Mouse (Mus musculus) intestine, embryonic 16.5 days (tissue): Measurements from ENCODE around the gene Lta. TPM values are rescaled to one million over a fixed set of nuclear protein-coding genes. Genes with fewer than 3 reads are reported as not detected.

Experiments used
- ATAC-seq: fragments of 200-750 bp; cut with Nextera tagmentation; 2 replicates; pipeline ENCODE4 v1.8.0; 2017; ENCODE audit warnings: moderate TSS enrichment, moderate library complexity
- H3K27ac ChIP-seq: fragments of 300-500 bp; sonication (generic); 2 replicates; pipeline ENCODE4 v1.5.1; 2014; ENCODE audit warnings: mild to moderate bottlenecking, low read length
- H3K27me3 ChIP-seq: fragments of 300-500 bp; sonication (generic); replicated peaks from 2 replicates; pipeline ENCODE4 v1.6.1; 2014; ENCODE audit warnings: low read length, control low read depth, mixed read lengths; ENCODE audit not compliant: control insufficient read depth, insufficient read depth
- H3K36me3 ChIP-seq: fragments of 300-500 bp; sonication (generic); 2 replicates; pipeline ENCODE4 v1.6.1; 2014; ENCODE audit warnings: low read length, control low read depth; ENCODE audit not compliant: control insufficient read depth, insufficient read depth
- H3K4me1 ChIP-seq: fragments of 300-500 bp; sonication (generic); 2 replicates; pipeline ENCODE4 v1.6.1; 2014; ENCODE audit warnings: low read length, control low read depth, mixed read lengths; ENCODE audit not compliant: control insufficient read depth, insufficient read depth
- H3K4me2 ChIP-seq: fragments of 300-500 bp; sonication (generic); 2 replicates; pipeline ENCODE4 v1.6.1; 2014; ENCODE audit warnings: low read depth, low read length, control low read depth
- H3K4me3 ChIP-seq: fragments of 300-500 bp; sonication (generic); 2 replicates; pipeline ENCODE4 v1.5.1; 2014; ENCODE audit warnings: mild to moderate bottlenecking, low read length
- H3K9ac ChIP-seq: fragments of 300-500 bp; sonication (generic); 2 replicates; pipeline ENCODE4 v1.6.1; 2014; ENCODE audit warnings: low read depth, low read length
- H3K9me3 ChIP-seq: fragments of 300-500 bp; sonication (generic); 2 replicates; pipeline ENCODE4 v1.6.1; 2016; ENCODE audit warnings: low read length, control low read depth; ENCODE audit not compliant: control insufficient read depth
- WGBS: fragments of 180-500 bp; shearing (Covaris S2); extraction: QIAGEN DNeasy Blood & Tissue Kit; methylation state at CpG from one replicate; pipeline ENCODE4 v1.1.7; 2014; 5-methylcytosine and 5-hydroxymethylcytosine counted together
- polyA plus RNA-seq: library from polyadenylated mRNA; unstranded; fragments of >200 nt; fragmentation: Nextera tagmentation; extraction: Ambion mirVana; gene quantifications from 2 replicates; pipeline ENCODE4 v1.2.1, GENCODE M21; 2015

Lta gene
- polyA plus RNA-seq, 1 experiment from 2014 or later = 1.2 TPM

DNA sequence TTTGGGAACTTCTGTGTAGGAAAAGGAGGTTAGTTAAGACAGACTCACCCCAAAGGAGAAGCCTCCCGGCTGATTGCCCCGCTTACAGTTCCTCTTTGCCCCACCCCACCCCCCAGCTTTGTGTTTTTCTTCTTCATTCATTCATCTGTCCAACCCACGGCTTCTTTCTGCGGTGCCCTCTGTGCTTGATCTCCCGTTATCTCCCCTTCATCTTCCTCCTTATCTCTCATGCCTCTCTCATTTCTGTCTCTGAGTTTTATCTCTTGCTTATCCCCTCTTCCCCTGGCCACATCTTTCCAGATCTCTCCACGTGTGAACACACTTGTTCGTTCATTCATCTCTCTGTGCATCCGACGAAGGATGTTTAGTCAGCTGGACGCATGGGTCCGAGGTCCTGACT lies 4.0 kb downstream of the Lta start:
- no peaks in the 10 kb centered on the region for H3K9me3 ChIP-seq
- H3K9ac ChIP-seq = no peak overlapping the region
- no peak overlapping the region for H3K27ac ChIP-seq
- no peak overlapping the region for H3K4me3 ChIP-seq
- H3K4me2 ChIP-seq = no peak overlapping the region
- H3K27me3 ChIP-seq = peaks cover 29% of the 10 kb centered on the region
- peaks cover 2% of the 10 kb centered on the region for H3K4me1 ChIP-seq
- no peaks in the 10 kb centered on the region for H3K36me3 ChIP-seq
- 68% methylated on average over 11 of the region's 11 CpGs for WGBS
- no peak for ATAC-seq

DNA sequence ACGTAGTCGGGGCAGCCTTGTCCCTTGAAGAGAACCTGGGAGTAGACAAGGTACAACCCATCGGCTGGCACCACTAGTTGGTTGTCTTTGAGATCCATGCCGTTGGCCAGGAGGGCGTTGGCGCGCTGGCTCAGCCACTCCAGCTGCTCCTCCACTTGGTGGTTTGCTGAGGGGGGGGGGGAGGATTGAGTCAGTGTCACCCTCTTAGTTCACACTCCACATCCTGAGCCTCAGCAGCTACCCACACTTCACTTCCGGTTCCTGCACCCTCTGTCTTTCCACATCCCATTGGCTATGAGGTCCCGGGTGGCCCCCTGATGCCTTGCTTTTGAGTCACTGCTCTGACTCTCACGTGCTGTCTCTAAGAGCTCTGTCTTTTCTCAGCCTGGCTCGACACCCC lies 4.8 kb downstream of the Lta start:
- no peak for ATAC-seq
- Histone ChIP-seq H3K9me3 (no peaks in the 10 kb centered on the region), H3K4me3 (no peak overlapping the region), H3K9ac (no peak overlapping the region), H3K4me2 (no peak overlapping the region), H3K4me1 (peaks cover 8% of the 10 kb centered on the region), H3K27me3 (peaks cover 31% of the 10 kb centered on the region), H3K36me3 (no peaks in the 10 kb centered on the region), H3K27ac (no peak overlapping the region)
- 78% methylated on average over 11 of the region's 11 CpGs for WGBS

GRCm38 (mm10) chr17:35198946-35199345 lies 6.2 kb downstream of the Lta start:
- no peaks in the 10 kb centered on the region for H3K36me3 ChIP-seq
- peaks cover 27% of the 10 kb centered on the region for H3K27me3 ChIP-seq
- H3K9ac ChIP-seq = no peak overlapping the region
- WGBS = 37% methylated on average over 8 of the region's 8 CpGs
- H3K27ac ChIP-seq = no peak overlapping the region
- no peaks in the 10 kb centered on the region for H3K9me3 ChIP-seq
- H3K4me2 ChIP-seq = no peak overlapping the region
- H3K4me1 ChIP-seq = peaks cover 13% of the 10 kb centered on the region
- no peak for ATAC-seq
- H3K4me3 ChIP-seq = no peak overlapping the region

DNA sequence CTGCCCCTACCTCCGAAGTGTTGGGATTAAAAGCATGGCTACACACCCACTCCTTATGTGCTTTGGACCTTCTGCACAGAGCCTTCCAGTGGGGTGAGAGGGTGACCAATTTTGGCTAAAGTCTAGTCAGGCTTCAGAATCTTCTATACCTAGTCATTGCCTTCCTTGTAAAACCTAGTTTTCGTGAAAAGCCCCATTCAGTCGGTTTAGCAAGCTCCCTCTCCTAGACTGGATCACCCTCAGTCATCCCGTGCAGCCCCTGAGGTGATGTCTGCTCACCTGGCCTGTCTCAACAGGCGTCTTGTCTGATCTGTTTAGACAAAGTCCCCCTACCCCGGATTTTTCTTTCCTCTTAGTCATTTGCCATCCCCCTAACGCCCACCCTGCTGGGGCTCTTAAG lies 7.1 kb downstream of the Lta start:
- peaks cover 13% of the 10 kb centered on the region for H3K4me1 ChIP-seq
- H3K27ac ChIP-seq = no peak overlapping the region
- peaks cover 26% of the 10 kb centered on the region for H3K27me3 ChIP-seq
- 61% methylated on average over 7 of the region's 7 CpGs for WGBS
- H3K36me3 ChIP-seq = no peaks in the 10 kb centered on the region
- H3K4me2 ChIP-seq = no peak overlapping the region
- H3K4me3 ChIP-seq = no peak overlapping the region
- no peaks in the 10 kb centered on the region for H3K9me3 ChIP-seq
- no peak overlapping the region for H3K9ac ChIP-seq
- no peak for ATAC-seq

- WGBS = 58% methylated on average over 6 of the region's 6 CpGs
- H3K9ac ChIP-seq = no peak overlapping the region
Observed at GRCm38 (mm10) chr17:35197126-35197525, 8.0 kb downstream of the Lta start.

DNA sequence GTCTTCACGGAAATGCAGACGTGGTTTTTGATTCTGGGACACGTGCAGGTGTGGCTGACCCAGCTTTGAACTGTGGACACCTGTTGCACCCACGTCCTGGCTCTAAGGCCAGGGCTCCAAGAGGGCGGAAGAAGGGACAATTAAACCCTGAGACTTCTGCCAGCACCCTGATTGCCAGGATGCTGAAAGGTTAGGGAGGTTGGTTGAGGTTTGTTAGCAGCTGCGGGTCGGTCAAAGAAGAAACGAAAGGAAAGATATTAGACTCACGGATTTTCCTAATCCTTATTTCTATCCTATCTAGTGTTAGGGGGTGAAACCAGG lies 8.9 kb downstream of the Lta start:
- peak overlapping the region; percentile 52 for H3K4me3 ChIP-seq
- no peaks in the 10 kb centered on the region for H3K9me3 ChIP-seq
- peaks cover 16% of the 10 kb centered on the region for H3K27me3 ChIP-seq
- H3K4me1 ChIP-seq = peaks cover 13% of the 10 kb centered on the region
- peak overlapping the region; percentile 95 for H3K4me2 ChIP-seq
- 0 out of 2 replicates have a peak, but pooled peaks have one; percentile 26 for ATAC-seq
- 33% methylated on average over 9 of the region's 9 CpGs for WGBS
- H3K36me3 ChIP-seq = no peaks in the 10 kb centered on the region
- no peak overlapping the region for H3K27ac ChIP-seq
- H3K9ac ChIP-seq = peak overlapping the region; percentile 67

More at GRCm38 (mm10) chr17:35197126-35197525, 8.0 kb downstream of the Lta start:
- Histone ChIP-seq H3K4me1 (peaks cover 13% of the 10 kb centered on the region), H3K4me3 (no peak overlapping the region), H3K27me3 (peaks cover 20% of the 10 kb centered on the region), H3K4me2 (no peak overlapping the region), H3K27ac (no peak overlapping the region), H3K36me3 (no peaks in the 10 kb centered on the region), H3K9me3 (no peaks in the 10 kb centered on the region)
- ATAC-seq = no peak

GRCm38 (mm10) chr17:35195631-35196320 lies 9.4 kb downstream of the Lta start:
- peak; percentile 84 for ATAC-seq
- Histone ChIP-seq H3K27ac (no peak overlapping the region), H3K4me2 (peak overlapping the region; percentile 95), H3K4me1 (peaks cover 13% of the 10 kb centered on the region), H3K27me3 (peaks cover 14% of the 10 kb centered on the region), H3K4me3 (peak overlapping the region; percentile 52), H3K9ac (peak overlapping the region; percentile 67), H3K36me3 (no peaks in the 10 kb centered on the region), H3K9me3 (no peaks in the 10 kb centered on the region)
- 2% methylated on average over 66 of the region's 66 CpGs for WGBS

DNA sequence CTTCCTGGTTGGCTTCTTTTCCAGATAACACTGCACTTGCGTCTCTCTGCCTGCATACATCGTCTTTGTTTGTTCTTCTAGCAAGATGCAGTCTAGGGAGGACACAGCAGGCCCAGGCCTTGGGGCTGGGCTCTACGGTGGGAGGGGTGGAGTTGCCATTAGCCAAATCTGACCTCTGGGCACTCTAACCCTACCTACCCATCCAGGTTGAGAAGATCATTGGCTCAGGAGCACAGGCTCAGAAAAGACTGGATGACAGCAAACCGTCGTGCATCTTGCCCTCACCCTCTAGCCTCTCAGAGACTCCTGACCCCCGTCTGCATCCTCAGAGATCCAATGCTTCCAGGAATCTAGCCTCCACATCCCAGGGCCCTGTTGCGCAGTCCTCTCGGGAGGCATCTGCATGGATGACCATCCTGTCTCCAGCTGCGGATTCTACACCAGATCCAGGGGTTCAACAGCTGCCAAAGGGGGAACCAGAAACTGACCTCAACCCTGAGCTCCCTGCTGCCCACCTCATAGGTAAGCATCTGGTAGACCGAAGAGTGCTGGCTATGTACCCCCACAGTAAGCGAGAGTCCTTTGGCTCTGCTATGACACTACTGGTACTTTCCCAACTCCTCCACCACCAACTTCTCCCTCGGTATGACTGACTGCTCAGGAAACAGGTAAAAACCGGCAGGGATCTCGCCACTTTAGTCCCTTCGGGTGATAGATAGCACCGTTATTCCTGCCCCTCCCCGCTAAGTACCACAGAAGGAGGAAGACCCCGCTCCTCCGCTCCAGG lies 10.1 kb downstream of the Lta start:
- 0 out of 2 replicates have a peak, but pooled peaks have one; percentile 24 for ATAC-seq
- Histone ChIP-seq H3K9me3 (no peaks in the 10 kb centered on the region), H3K4me3 (peak overlapping the region; percentile 52), H3K27ac (peak overlapping the region; percentile 16; the same call in 1 of the 2 replicates), H3K4me2 (peak overlapping the region; percentile 95), H3K27me3 (peaks cover 9% of the 10 kb centered on the region), H3K4me1 (peaks cover 13% of the 10 kb centered on the region), H3K9ac (peak overlapping the region; percentile 67), H3K36me3 (no peaks in the 10 kb centered on the region)
- 34% methylated on average over 19 of the region's 19 CpGs for WGBS
